Mouse (Mus musculus) lung, postnatal 10 days (tissue): ENCODE measurements around the gene Usp25.

ENCODE experiments used
- DNase-seq: peaks from one replicate; pipeline ENCODE4 v3.0.0; 2021

Gene Usp25

DNA sequence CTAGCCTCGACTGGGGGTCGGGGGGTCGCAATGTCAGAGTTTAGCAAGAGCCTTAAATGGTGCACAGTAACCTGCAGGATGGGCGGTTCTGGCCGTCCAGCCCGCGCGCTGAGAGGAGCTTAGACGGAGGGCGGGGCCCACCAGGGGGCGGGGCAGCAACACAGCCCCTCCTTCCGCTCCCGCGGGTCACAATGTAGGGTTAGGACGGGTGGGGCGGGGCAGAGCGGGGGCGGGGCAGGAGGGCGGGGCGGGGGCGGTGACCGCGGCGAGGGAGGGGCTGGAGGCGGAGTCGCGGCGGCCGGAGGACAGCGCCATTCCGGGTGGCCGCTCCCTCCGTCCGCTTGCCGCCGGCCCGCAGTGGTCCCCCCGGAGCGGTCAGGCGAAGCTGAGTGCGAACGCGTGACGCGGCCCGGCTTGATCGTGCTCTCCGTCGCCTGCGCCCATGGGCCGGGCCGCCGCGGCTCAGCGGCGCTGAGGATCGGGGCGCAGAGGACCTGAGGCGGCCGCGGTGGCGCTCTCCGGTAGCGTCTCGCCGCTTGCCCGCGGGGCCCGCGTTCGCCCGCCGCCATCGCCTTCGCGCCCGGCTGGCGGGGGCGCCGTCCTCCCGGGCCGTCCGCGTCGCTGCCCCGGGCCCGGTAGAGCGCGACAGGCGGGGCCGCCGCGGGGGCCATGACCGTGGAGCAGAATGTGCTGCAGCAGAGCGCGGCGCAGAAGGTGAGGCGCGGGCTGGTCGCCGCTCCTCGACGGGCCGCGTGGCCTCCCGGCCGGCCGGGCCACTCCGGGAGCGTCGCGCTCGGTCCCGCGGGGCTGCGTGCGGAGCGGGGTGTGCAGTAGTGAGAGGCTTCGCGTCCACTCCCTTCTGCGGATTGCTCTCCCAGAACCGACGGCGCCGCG lies at the start of gene Usp25:
Gene Usp25 (plus strand): TSS at position 280 of the 894 bp plus-strand sequence.
- peak; percentile 95 for DNase-seq

DNA sequence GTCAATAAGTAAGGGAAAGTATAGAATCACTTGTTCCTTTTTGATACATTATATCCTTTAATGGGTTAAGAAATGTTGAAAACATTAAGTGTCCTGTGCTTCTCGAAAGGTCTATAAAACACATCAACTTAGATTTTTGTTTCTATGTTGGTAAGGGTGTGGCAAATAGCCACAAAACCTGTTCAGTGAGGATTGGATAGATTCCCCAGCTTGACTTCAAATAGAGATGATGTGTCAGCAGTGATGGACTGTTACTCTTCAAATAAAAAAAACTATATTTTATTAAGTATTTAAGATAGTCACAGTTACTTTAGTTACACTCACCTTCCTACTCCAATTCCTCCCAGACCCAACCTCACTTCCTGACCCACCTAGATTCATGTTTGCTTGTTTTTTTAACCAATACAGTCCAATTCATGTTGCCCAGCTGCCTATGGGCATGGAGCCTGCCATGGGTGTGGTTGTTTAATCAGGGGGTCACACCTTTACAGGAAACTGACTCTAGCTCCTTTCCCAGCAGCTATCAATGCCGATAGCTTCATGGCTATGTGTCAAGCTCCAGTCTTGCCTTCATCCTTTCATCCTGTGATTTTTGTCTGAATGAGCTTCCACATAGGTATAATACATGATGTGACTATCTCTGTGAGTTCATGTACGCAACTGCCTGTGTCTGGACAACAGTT lies 45.8 kb upstream of the Usp25 start:
- no peak for DNase-seq

GRCm38 (mm10) chr16:76971211-76971610 lies 42.3 kb upstream of the Usp25 start:
- DNase-seq, result no peak

DNA sequence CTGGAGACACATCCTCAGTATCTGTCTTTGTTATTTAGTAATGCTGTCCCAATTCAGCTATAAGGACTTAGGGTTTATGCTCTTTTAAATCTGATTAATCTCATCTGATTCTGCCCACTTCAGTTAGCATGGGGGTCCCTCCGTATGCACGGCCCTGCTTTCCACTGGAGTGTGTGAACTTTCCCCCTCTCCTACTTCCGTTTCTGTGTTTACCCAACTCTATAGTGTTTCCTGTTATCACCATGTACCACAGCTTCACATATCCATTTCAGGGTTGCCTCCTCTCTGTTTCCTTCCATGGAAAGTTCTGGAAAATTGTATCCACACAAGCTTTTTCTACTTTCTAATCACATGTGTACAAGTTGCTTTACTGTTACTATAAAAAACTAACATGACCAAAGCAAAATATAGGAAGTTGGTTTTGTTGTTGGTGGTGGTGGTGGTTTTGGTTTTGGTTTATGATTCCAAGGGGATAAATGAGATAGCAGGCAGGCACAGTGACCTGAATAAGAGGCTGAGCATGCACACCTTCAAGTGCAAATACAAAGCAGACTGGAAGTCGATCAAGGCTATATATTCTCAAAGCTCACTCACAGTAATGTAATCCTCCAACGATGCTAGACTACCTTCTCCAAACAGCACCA lies 36.6 kb upstream of the Usp25 start:
- DNase-seq, result no peak

DNA sequence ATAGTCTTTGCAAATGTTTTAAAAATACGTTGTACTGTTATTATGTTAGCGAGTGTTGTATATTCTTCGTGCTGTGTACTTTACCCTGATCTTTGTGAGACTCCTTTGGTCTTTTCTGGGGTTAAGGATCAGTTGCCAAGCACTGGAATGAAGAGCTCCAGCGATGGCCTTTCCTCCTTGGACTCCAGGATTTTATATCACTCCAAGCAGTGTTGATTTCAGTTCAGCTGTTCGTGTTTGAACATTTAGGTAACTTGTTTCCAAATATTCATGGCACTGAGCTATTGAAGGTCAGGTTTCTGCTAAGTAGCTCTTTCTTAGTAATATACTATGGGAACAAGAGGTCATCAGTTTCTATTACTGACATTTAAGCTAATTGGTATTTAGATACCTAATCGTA lies 29.8 kb upstream of the Usp25 start:
- DNase-seq, result no peak

DNA sequence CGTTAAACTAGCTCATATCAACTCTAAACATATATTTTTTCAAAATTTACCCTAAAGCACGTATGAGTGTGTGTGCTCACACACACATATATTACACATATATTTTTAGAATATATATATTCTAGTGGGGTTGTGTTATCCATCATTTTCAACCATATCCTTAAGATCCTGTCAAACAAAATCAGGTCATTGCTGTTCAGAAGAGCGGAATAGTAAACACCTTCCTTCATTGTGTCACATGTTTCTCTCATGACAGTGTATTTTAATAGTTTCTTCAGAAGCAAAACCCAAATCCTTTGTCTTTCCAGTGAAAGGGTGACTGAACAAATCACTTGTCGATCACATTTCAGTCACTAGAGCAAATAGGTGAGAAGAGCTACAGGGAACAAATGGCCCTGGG lies 25.8 kb upstream of the Usp25 start:
- DNase-seq, result no peak

DNA sequence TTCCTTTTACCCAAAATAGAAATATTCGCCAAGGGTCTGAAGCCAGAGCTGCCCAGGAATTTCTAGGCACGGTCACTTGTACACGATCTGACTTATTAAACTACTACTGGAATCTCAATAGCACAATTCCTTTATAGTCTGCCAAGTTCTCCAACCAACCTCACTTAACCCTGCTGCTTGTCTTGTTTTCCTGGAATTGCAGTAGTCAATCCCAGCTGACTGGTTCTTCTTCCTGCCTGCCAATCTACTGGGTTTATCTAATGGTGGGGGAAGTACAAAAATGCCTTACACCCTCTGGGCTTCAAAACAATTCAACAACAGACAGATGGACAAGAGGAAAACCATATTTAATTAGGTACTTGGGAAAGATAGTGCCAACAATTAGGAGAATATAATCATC lies 9.6 kb upstream of the Usp25 start:
- no peak for DNase-seq

DNA sequence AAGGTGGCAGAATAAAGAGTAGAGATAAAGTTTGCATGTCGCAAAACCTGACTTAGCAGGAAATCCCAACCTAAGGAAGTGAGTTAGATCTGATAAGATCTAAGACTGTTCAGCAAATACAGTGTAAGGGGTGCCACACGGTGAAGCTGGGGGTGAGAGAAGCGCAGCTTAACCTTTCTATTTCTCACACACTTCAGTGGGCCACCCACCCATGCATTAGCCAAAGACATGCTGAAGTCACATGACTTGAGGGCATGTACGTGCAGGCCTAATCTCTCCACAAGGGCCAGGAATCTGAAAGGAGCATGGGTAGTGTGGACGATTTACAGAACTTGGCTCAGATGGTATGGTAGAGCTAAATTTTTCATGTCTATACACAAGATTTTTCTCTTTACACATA lies 4.3 kb upstream of the Usp25 start:
- no peak for DNase-seq

- DNase-seq, result no peak
Measured at GRCm38 (mm10) chr16:77014321-77015211, 1.1 kb downstream of the Usp25 start.

- no peak for DNase-seq
Measured at GRCm38 (mm10) chr16:77015380-77016346, 2.2 kb downstream of the Usp25 start.

DNA sequence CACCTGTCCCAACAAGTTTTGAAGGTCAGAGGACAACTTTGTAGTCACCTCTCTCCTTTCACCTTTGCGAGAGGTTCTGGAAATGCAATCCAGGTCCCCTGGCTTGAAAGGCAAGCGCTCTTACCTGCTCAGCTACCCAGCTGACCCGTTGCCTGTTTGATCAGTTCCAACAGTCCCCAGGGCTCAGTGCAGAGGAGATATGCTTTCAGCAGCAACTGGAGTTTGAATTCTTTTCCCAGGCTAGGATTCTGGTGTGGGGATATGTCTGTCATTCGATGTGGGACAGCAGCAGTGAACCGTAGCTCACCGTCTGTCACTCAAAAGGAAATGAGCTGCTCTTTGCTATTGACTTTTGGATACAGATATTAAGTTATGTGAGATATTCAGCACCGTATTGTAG lies 4.4 kb downstream of the Usp25 start:
- no peak for DNase-seq

DNA sequence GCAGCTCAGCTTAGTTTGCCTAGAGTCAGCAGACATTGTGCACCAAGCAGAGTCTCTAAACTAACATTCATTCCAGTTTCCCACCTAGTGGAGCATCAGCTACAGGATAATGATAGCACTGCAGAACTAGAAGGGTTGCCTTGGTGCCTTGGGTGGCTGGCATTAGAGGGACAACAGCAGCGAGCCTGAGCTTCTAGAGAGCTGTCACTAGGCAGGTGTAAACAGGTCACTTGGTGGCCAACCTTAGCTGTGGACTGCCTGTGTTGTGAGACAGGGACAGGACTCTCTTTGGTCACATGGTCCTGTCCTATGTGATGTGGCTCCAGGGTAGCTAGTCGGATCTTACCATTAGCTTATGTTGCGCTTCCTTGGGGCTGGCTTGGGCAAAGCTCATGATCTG lies 6.7 kb downstream of the Usp25 start:
- no peak for DNase-seq

GRCm38 (mm10) chr16:77023627-77024379 lies 10.3 kb downstream of the Usp25 start:
- no peak for DNase-seq

- DNase-seq, result no peak
Measured at GRCm38 (mm10) chr16:77026099-77026498, 12.6 kb downstream of the Usp25 start.

GRCm38 (mm10) chr16:77026933-77027332 lies 13.4 kb downstream of the Usp25 start:
- DNase-seq, result no peak

- DNase-seq, result no peak
Measured at GRCm38 (mm10) chr16:77027976-77028686, 14.6 kb downstream of the Usp25 start.

DNA sequence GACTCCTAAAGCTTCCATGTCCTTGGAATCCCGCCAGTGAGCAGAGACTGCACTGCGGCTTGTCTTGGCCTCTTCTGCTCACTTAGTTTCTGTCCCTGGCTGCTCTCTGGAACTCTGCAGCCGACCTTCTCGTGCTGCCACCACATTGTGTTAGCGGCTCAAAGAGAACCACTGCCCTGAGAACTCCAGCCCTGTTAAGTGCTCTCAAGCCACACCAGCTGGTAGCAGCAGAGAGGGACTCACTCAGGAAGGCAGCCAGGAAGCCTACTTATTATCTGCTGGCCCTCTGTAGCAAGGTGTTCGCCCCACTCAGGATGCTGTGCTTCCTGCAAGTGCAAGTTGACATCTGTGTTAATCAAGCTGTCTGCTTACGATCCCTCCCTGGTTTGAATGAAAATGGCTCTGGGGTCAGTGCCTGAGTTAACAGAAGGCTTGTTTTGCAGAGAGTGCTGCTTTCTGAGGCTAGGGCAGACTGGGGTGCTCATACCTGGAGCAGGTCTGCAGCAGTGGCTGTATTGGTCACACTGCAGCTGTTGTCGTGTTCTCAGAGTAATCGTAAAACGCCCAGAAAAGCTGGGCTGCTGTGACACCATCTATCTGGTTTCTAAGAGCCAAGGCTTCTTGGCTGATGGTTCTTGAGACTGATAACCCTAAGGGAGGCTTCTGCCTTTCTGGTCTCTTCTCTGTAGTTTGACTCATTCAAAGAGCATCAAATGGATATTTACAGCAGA lies 15.3 kb downstream of the Usp25 start:
- peak; percentile 77 for DNase-seq

DNA sequence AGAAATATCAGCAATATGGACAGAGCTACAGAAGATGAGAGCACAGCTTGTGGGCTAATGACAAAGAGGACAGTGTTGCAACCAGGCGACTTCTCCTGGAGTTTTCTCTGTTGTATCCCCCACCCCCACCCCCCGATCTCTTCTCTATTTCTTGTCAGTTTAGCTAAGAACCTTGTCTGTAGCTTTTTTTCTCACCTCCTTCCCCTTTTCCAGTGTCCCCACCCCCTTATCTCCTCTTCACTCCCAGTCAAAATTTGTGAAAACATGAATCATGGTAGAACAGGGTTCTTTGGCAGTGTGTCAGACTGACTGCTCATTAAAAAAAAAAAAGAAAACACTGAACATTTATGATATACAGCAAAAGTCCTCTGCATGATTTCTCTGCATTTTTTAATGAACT lies 16.9 kb downstream of the Usp25 start:
- DNase-seq, result no peak

- no peak for DNase-seq
Measured at GRCm38 (mm10) chr16:77034329-77034728, 20.8 kb downstream of the Usp25 start.
